Mouse (Mus musculus) ES-Bruce4 (cell line): ENCODE measurements around the gene Spty2d1. TPM values are rescaled to one million over a fixed set of nuclear protein-coding genes. Genes with fewer than 3 reads are reported as not detected.

ENCODE experiments used
- H3K27ac ChIP-seq: 2 replicates; pipeline ENCODE4 v1.5.1; 2012; ENCODE audit warnings: low read length, inconsistent platforms; ENCODE audit not compliant: insufficient read depth
- H3K27me3 ChIP-seq: 2 replicates; pipeline ENCODE4 v1.6.1; 2012; ENCODE audit warnings: mild to moderate bottlenecking, low read length, inconsistent platforms; ENCODE audit not compliant: control insufficient read depth, poor library complexity, insufficient read depth, severe bottlenecking
- H3K36me3 ChIP-seq: 2 replicates; pipeline ENCODE4 v1.6.1; 2012; ENCODE audit warnings: inconsistent platforms, mild to moderate bottlenecking, low read length, moderate library complexity; ENCODE audit not compliant: control insufficient read depth, poor library complexity, insufficient read depth, severe bottlenecking
- H3K4me1 ChIP-seq: one replicate; pipeline ENCODE4 v1.8.1; 2011; ENCODE audit warnings: low read length; ENCODE audit not compliant: control insufficient read depth, insufficient read depth
- H3K4me3 ChIP-seq: 2 replicates; pipeline ENCODE4 v1.5.1; 2011; ENCODE audit warnings: low read depth, mild to moderate bottlenecking, low read length
- H3K9ac ChIP-seq: 2 replicates; pipeline ENCODE4 v1.6.1; 2012; ENCODE audit warnings: low read depth, mild to moderate bottlenecking, inconsistent platforms; ENCODE audit not compliant: poor library complexity, severe bottlenecking
- H3K9me3 ChIP-seq: replicated peaks from 2 replicates; pipeline ENCODE4 v1.6.1; 2012; ENCODE audit warnings: mild to moderate bottlenecking, low read length, inconsistent platforms; ENCODE audit not compliant: control insufficient read depth, poor library complexity, insufficient read depth, severe bottlenecking
- CTCF ChIP-seq: IDR thresholded peaks from one replicate; pipeline ENCODE4 v1.8.1; 2011; ENCODE audit warnings: low read depth, low read length
- EP300 ChIP-seq: IDR thresholded peaks from 2 replicates; pipeline ENCODE4 v1.6.1; 2011; ENCODE audit warnings: low read depth, low read length; ENCODE audit not compliant: insufficient read depth
- POLR2A ChIP-seq: IDR thresholded peaks from one replicate; pipeline ENCODE4 v1.8.1; 2011; ENCODE audit warnings: low read length; ENCODE audit not compliant: insufficient read depth
- polyA plus RNA-seq: library from polyadenylated mRNA; stranded (reverse); fragments of >200 nt; gene quantifications from 2 replicates; pipeline ENCODE4 v1.2.4, GENCODE M21; 2011; ENCODE audit warnings: low read depth; ENCODE audit not compliant: missing spikeins, insufficient read depth, insufficient read length

Spty2d1 gene
- polyA plus RNA-seq, 1 experiment, result 18.0 TPM

GRCm38 (mm10) chr7:47025429-47025828, 17.2 kb upstream of the Spty2d1 start:
- TF ChIP-seq CTCF (no peak), POLR2A (no peak), EP300 (no peak)
- H3K27me3 ChIP-seq, result no peaks in the 10 kb centered on the region
- H3K36me3 ChIP-seq, result no peaks in the 10 kb centered on the region
- no peak overlapping the region for H3K27ac ChIP-seq
- H3K4me3 ChIP-seq, result no peak overlapping the region
- no peaks in the 10 kb centered on the region for H3K4me1 ChIP-seq
- H3K9me3 ChIP-seq, result no peaks in the 10 kb centered on the region
- H3K9ac ChIP-seq, result no peak overlapping the region

DNA sequence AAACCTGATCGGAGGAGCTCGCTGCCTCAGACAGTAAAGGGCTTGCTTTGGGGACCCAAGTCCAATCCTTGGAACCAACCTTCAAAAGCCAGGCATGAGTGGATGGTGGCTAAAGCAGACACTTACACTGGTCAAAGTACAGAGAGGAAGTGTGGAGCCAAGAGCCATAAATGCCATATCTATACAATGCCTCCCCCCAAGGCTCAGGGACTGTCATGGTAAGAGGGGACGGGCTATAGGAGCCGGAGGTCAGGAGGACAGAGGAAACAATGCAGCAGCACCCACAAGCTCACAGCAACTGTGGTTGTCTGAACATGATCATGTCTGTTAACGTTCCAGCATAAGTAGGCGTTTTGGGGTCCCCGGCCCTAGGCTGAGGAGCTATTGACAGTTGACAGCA, 16.2 kb upstream of the Spty2d1 start:
- Histone ChIP-seq H3K36me3 (no peaks in the 10 kb centered on the region), H3K27ac (no peak overlapping the region), H3K4me3 (no peak overlapping the region), H3K9me3 (no peaks in the 10 kb centered on the region), H3K4me1 (peaks cover 4% of the 10 kb centered on the region), H3K9ac (no peak overlapping the region), H3K27me3 (no peaks in the 10 kb centered on the region)
- TF ChIP-seq EP300 (no peak), CTCF (no peak), POLR2A (no peak)

GRCm38 (mm10) chr7:47023530-47023929, 15.3 kb upstream of the Spty2d1 start:
- no peak for TF ChIP-seq POLR2A
- TF ChIP-seq EP300, result no peak
- TF ChIP-seq CTCF, result peak; percentile 84
- H3K27me3 ChIP-seq, result no peaks in the 10 kb centered on the region
- H3K9ac ChIP-seq, result no peak overlapping the region
- no peaks in the 10 kb centered on the region for H3K9me3 ChIP-seq
- H3K4me1 ChIP-seq, result peaks cover 4% of the 10 kb centered on the region
- no peaks in the 10 kb centered on the region for H3K36me3 ChIP-seq
- H3K4me3 ChIP-seq, result no peak overlapping the region
- H3K27ac ChIP-seq, result no peak overlapping the region

DNA sequence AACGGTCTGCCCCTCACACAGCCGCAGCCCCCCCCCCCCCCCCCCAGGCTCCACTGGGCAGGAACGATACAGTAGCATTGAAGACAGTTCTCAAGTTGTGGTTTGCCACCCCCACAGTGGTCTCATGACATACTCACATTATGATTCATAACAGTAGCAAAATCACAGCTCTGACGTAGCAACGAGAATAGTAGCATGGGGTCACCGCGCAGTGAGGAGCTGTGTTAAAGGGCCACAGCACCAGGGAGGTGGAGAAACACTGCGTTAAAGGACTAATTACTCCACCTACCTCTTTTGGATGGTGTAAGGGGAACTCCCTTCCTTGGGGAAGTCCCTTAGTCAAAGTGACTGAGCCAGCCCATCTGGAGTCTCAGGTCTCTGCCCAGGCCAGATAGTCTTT, 14.3 kb upstream of the Spty2d1 start:
- TF ChIP-seq CTCF (no peak), POLR2A (no peak)
- Histone ChIP-seq H3K9ac (no peak overlapping the region), H3K27ac (no peak overlapping the region), H3K4me3 (no peak overlapping the region), H3K4me1 (peaks cover 4% of the 10 kb centered on the region), H3K27me3 (no peaks in the 10 kb centered on the region), H3K36me3 (no peaks in the 10 kb centered on the region), H3K9me3 (no peaks in the 10 kb centered on the region)

DNA sequence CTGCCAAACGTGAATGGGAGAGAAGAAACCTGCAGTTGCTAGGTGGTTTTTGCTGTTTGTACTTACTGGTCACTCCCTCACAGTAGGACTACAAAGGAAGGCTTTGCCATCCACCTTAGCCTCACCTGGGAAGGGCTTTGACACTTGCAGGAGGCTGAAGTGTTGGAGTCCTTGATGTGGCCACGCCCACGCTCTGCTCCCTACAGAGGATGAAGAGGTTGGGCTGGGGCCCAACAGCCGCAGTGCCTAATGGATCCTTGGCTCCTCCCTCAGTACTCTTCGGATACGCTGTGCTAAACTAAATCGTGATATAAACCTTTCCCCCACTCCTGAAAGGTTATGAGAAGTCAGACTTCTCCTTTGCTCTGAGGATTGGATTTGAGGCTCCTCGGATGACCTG, 12.7 kb upstream of the Spty2d1 start:
- Histone ChIP-seq H3K4me1 (peaks cover 4% of the 10 kb centered on the region), H3K27ac (no peak overlapping the region), H3K27me3 (no peaks in the 10 kb centered on the region), H3K36me3 (no peaks in the 10 kb centered on the region), H3K9me3 (no peaks in the 10 kb centered on the region), H3K9ac (no peak overlapping the region), H3K4me3 (no peak overlapping the region)
- TF ChIP-seq POLR2A, result no peak

DNA sequence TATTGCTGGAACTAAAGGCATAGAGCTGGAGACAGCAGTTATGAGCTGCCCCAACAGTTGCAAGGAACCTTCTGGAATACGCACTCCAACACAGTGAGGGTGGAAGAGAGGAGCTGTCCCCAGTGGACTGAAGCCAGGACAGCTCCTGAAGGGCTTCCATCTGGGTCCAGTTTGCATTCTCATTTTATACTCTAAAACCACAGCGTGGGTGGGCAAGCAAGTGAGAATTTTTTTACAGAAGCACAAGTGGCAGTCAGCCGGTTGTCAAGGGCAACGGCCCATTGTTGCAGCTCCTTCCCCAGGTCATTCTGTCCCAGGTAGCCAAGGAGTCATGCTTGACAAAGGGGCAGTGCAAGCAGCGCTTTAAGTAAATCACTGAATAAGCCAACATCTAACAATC, 11.4 kb upstream of the Spty2d1 start:
- Histone ChIP-seq H3K4me3 (no peak overlapping the region), H3K27me3 (no peaks in the 10 kb centered on the region), H3K27ac (no peak overlapping the region), H3K9me3 (no peaks in the 10 kb centered on the region), H3K36me3 (no peaks in the 10 kb centered on the region), H3K9ac (no peak overlapping the region), H3K4me1 (peaks cover 4% of the 10 kb centered on the region)
- TF ChIP-seq POLR2A (no peak), CTCF (no peak), EP300 (no peak)

GRCm38 (mm10) chr7:47017146-47017545, 8.9 kb upstream of the Spty2d1 start:
- Histone ChIP-seq H3K36me3 (no peaks in the 10 kb centered on the region), H3K9ac (no peak overlapping the region), H3K4me1 (peaks cover 4% of the 10 kb centered on the region), H3K9me3 (no peaks in the 10 kb centered on the region), H3K27ac (peak overlapping the region; percentile 63; the same call in 1 of the 2 replicates), H3K4me3 (no peak overlapping the region), H3K27me3 (no peaks in the 10 kb centered on the region)
- no peak for TF ChIP-seq EP300
- no peak for TF ChIP-seq POLR2A
- no peak for TF ChIP-seq CTCF
